Mouse (Mus musculus): ENCODE data around the gene Gucy2d.

The Gucy2d gene

GRCm38 (mm10) chr7:98523813-98524361, 83.7 kb downstream of the Gucy2d start:
- no peak for DNase-seq

- DNase-seq, result no peak
Observed at GRCm38 (mm10) chr7:98524401-98524800, 84.2 kb downstream of the Gucy2d start.

GRCm38 (mm10) chr7:98524869-98525699, 84.9 kb downstream of the Gucy2d start:
- no peak for DNase-seq
